Mouse (Mus musculus) CH12.LX (cell line): ENCODE data around the gene Rragc.

Source experiments
- CTCF ChIP-seq, 2 experiments: IDR thresholded peaks in 1 of 2; conservative IDR thresholded peaks in 1 of 2; 2 replicates each; pipeline ENCODE4 v1.5.1; 2011 to 2012; ENCODE audit warnings: low read depth in 2 of 2, low read length in 2 of 2, improper control_type of control experiment in 1 of 2, inconsistent platforms in 1 of 2, mild to moderate bottlenecking in 1 of 2, moderate library complexity in 1 of 2
- ELF1 ChIP-seq: IDR thresholded peaks from 2 replicates; pipeline ENCODE4 v1.6.1; 2014; ENCODE audit warnings: low read depth, mild to moderate bottlenecking, inconsistent platforms, low read length, improper control_type of control experiment
- MAFK ChIP-seq: IDR thresholded peaks from 2 replicates; pipeline ENCODE4 v1.6.1; 2011; ENCODE audit warnings: low read length, improper control_type of control experiment; ENCODE audit not compliant: insufficient replicate concordance
- MAZ ChIP-seq: IDR thresholded peaks from 2 replicates; pipeline ENCODE4 v1.6.1; 2012; ENCODE audit warnings: low read depth, mild to moderate bottlenecking, inconsistent platforms, low read length, improper control_type of control experiment, moderate library complexity
- PAX5 ChIP-seq: IDR thresholded peaks from 2 replicates; pipeline ENCODE4 v1.6.1; 2012; ENCODE audit warnings: low read length, inconsistent platforms, mixed read lengths

DNA sequence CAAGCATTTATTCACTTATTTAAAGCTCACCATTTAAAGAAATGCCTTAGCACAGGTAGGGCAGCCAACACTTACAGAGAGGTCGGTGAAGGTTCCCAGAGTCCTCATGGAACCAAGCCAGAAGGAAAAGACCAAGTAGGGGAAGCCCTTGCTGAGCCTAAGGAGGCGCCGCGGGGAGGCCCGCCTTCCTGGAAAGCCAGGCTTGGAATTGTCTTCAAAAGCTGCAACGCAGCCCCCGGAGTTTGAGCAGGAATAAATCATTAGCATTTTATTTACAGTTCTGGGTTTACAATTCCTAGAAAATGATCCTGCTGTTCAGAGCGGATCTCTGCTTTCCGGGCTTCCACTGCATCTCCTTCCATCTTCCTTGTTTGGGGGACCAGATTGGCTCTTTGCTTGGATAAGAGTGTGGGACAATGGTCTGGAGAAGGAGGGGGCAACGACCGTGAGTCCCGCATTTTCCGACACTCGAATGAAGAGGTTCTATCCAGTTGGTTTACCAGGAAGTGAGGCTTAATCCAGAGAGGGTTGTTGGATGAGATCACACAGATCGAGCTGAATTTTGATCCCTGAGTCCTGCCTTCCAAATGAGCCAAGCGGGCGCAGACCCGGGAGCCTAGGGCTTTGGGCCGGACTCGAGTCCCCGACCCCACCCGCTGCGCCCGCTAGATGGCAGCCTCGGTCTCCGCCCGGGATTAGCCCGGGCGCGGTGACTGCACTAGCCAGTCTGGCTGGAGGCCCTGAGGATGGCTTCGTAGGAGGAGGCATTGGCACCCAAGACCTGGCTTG, 39.7 kb downstream of the Rragc start:
- TF ChIP-seq CTCF (conservative IDR thresholded peaks at IDR 0.05 in 1 of 2, IDR thresholded peaks at IDR 0.05 in 1 of 2; ENCODE audit: low read depth in 2 of 2, low read length in 2 of 2) (peak in 1 of 2 experiments; percentile 78; a peak in 3 of 4 replicates), PAX5 (no peak), MAZ (no peak), MAFK (no peak), ELF1 (no peak)
